Mouse (Mus musculus) lung, adult 2 months (tissue): Measurements from ENCODE around the gene Myo1h.

Experiments
- CTCF ChIP-seq: fragments of 200-500 bp; IDR thresholded peaks from 2 replicates; pipeline ENCODE4 v1.5.1; 2011; ENCODE audit warnings: mild to moderate bottlenecking, low read length, control low read depth; ENCODE audit not compliant: insufficient read depth
- POLR2A ChIP-seq: fragments of 200-500 bp; IDR thresholded peaks from 2 replicates; pipeline ENCODE4 v1.6.1; 2011; ENCODE audit warnings: low read depth, mild to moderate bottlenecking, control low read depth, low read length, borderline replicate concordance; ENCODE audit errors: extremely low read depth

GRCm38 (mm10) chr5:114371731-114372473 lies 82.9 kb downstream of the Myo1h start:
- TF ChIP-seq CTCF (no peak), POLR2A (0 out of 2 replicates have a peak, but pooled peaks have one; percentile 3)
